Mouse (Mus musculus) G1E (cell line): ENCODE data around the gene Ap3d1. TPM values are rescaled to one million over a fixed set of nuclear protein-coding genes. Genes with fewer than 3 reads are reported as not detected.
A peak's percentile ranks its signal among the peaks of the same experiment; 100 is the strongest.

Experiments used
- ATAC-seq: 2 replicates; pipeline ENCODE4 v1.8.0; 2016; ENCODE audit warnings: mild to moderate bottlenecking; ENCODE audit not compliant: insufficient number of reproducible peaks, poor library complexity, low FRiP score, severe bottlenecking; ENCODE audit errors: extremely low read depth
- DNase-seq: peaks from one replicate; pipeline ENCODE4 v3.0.0; 2012; ENCODE audit warnings: low spot score
- H3K27me3 ChIP-seq: 2 replicates; pipeline ENCODE4 v1.6.1; 2012; ENCODE audit warnings: mild to moderate bottlenecking, low read length, inconsistent platforms; ENCODE audit not compliant: insufficient read depth
- H3K36me3 ChIP-seq: replicated peaks from 2 replicates; pipeline ENCODE3; 2012; ENCODE audit warnings: mild to moderate bottlenecking, inconsistent platforms
- H3K4me1 ChIP-seq: 2 replicates; pipeline ENCODE4 v1.6.1; 2012; ENCODE audit warnings: low read depth, low read length, inconsistent platforms, mixed read lengths; ENCODE audit not compliant: insufficient read depth
- H3K4me3 ChIP-seq: 2 replicates; pipeline ENCODE4 v1.5.1; 2012; ENCODE audit warnings: low read depth, mild to moderate bottlenecking, inconsistent platforms, low read length, moderate library complexity, mixed read lengths
- H3K9me3 ChIP-seq: replicated peaks from 2 replicates; pipeline ENCODE4 v1.6.1; 2012; ENCODE audit warnings: inconsistent platforms
- CTCF ChIP-seq: IDR thresholded peaks from 2 replicates; pipeline ENCODE4 v1.5.1; 2012; ENCODE audit warnings: low read depth, low read length, inconsistent platforms, mixed read lengths
- GATA1 ChIP-seq: IDR thresholded peaks from 2 replicates; pipeline ENCODE4 v1.6.1; 2012; ENCODE audit warnings: borderline replicate concordance, low read length, inconsistent platforms, mixed read lengths
- GATA2 ChIP-seq: IDR thresholded peaks from 2 replicates; pipeline ENCODE4 v1.6.1; 2012; ENCODE audit warnings: low read depth, low read length, inconsistent platforms, borderline replicate concordance
- POLR2AphosphoS5 ChIP-seq: IDR thresholded peaks from 2 replicates; pipeline ENCODE4 v1.6.1; 2012; ENCODE audit warnings: low read depth, low read length, inconsistent platforms; ENCODE audit not compliant: insufficient replicate concordance
- TAL1 ChIP-seq: conservative IDR thresholded peaks from 2 replicates; pipeline ENCODE4 v1.6.1; 2012; ENCODE audit warnings: low read depth, low read length, inconsistent platforms, mixed read lengths
- polyA plus RNA-seq: library from polyadenylated mRNA; stranded (reverse); fragments of >175 nt; gene quantifications from 2 replicates; pipeline ENCODE4 v1.2.3, GENCODE M21; 2012
- total RNA-seq, 2 experiments: library from RNA; stranded (forward) in 1 of 2; stranded (reverse) in 1 of 2; fragments of 200-1000 nt in 1 of 2; fragments of >200 nt in 1 of 2; fragmentation: Nextera tagmentation in 1 of 2; gene quantifications; 2 replicates each; pipeline ENCODE4 v1.2.3; 2014 to 2017

Gene Ap3d1
- total and polyA plus RNA-seq, 3 experiments: 39.4 to 133 (median 72.3) TPM

DNA sequence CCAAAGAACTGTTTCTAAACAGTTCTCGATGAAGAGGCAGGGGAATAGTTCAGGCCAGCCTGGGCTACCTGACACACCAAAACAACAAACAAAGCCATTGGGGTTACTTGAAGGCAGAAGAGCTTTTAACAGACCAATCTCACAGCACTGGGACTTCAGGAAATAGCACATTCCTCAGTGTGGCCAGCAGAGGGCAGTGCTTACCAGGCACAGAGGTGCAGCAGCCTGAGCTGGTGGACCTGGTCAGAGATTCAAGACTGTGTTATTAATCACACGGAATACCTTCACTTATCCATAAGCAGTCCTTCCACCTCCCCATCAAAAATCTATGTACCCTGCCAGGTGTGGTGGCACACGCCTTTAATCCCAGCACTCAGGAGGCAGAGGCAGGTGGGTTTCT lies 5.3 kb upstream of the Ap3d1 start:
- H3K27me3 ChIP-seq: peaks cover 8% of the 10 kb centered on the region
- H3K36me3 ChIP-seq: no peaks in the 10 kb centered on the region
- no peak for TF ChIP-seq GATA2
- peak; percentile 93 for TF ChIP-seq CTCF
- TF ChIP-seq POLR2AphosphoS5: no peak
- TF ChIP-seq TAL1: no peak
- TF ChIP-seq GATA1: no peak
- no peaks in the 10 kb centered on the region for H3K9me3 ChIP-seq
- ATAC-seq (no peak), DNase-seq (peak; percentile 41)
- peaks cover 37% of the 10 kb centered on the region for H3K4me1 ChIP-seq
- H3K4me3 ChIP-seq: no peak overlapping the region

DNA sequence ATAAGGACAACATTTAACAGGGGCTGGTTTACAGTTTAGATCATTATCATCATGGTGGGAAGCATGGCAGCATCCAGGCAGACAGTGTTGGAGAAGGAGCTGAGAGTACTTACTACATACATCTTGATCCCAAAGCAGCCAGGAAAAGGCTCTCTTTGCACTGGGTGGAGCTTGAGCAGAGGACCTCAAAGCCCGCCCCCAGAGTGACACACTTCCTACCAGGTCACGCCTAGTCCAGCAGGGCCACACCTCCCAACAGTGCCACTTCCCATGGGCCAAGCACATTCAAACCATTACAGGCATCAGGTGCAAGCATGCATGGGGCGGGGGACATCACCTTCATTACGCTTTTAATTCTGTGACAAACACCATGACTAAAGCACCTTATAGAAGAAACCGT lies 2.2 kb upstream of the Ap3d1 start:
- TF ChIP-seq GATA2: no peak
- TF ChIP-seq CTCF: no peak
- TF ChIP-seq GATA1: no peak
- TF ChIP-seq TAL1: no peak
- TF ChIP-seq POLR2AphosphoS5: no peak
- H3K27me3 ChIP-seq: peaks cover 6% of the 10 kb centered on the region; the same call in 1 of the 2 replicates
- ATAC-seq: no peak
- H3K4me3 ChIP-seq: no peak overlapping the region; the same call in 1 of the 2 replicates
- H3K36me3 ChIP-seq: peaks cover 17% of the 10 kb centered on the region
- no peak for DNase-seq
- no peaks in the 10 kb centered on the region for H3K9me3 ChIP-seq
- peaks cover 36% of the 10 kb centered on the region for H3K4me1 ChIP-seq

DNA sequence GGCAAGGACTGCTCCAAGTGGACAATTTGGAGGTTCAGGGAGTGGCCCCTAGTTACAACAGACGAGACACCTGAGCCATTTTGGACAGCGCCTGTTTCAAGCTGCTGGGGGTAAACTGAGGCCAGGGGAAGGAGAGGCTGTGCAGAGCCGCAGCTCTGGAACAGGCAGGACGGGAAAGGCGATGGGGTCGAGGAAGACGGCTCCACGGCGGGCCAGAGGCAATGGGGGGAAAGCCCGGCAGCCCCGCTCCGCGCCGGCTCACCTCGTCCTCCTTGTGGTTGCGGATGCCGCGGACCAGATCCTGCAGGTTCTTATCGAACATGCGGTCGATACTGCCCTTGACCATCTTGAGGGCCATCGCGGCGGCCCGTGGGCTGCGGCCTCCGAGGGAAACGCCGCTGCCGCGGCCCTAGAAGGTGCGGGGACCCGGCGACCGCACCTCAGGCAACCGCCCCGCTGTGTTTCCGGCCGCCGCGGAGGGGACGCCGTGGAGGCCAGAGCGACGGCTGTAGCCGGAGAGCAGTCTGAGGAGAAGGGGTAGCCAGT lies 357 bp downstream of the Ap3d1 start:
- Histone ChIP-seq H3K4me1 (peaks cover 54% of the 10 kb centered on the region), H3K36me3 (peaks cover 37% of the 10 kb centered on the region), H3K9me3 (no peaks in the 10 kb centered on the region), H3K27me3 (peaks cover 6% of the 10 kb centered on the region; the same call in 1 of the 2 replicates), H3K4me3 (peak overlapping the region; percentile 87)
- no peak for TF ChIP-seq GATA1
- DNase-seq (no peak), ATAC-seq (no peak)

DNA sequence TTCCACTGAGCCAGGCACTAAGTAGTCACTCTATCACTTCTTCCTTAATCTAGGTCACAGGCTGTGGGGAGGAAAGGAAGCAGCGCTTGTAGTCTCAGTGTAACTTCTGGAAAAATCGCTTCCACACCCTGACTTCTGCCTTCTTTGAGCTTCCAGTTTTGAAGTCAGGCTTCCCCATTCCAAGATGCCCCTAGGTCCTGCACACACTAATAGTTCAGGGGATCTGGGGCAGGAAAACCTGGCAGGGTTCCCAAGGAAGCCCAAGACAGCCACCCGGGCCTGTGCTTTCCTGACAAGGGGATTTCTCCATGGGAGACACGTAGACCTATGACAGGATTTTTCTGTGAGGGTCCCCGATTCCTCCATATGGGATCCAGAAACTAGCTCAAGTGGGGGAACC lies 918 bp downstream of the Ap3d1 start:
- H3K9me3 ChIP-seq: no peaks in the 10 kb centered on the region
- TF ChIP-seq CTCF (no peak), GATA1 (no peak), GATA2 (no peak), TAL1 (no peak), POLR2AphosphoS5 (no peak)
- H3K4me1 ChIP-seq: peaks cover 58% of the 10 kb centered on the region
- DNase-seq (no peak), ATAC-seq (no peak)
- peak overlapping the region; percentile 87 for H3K4me3 ChIP-seq
- peaks cover under 1% of the 10 kb centered on the region; the same call in 1 of the 2 replicates for H3K27me3 ChIP-seq
- H3K36me3 ChIP-seq: peaks cover 42% of the 10 kb centered on the region

GRCm38 (mm10) chr10:80738657-80739056 lies 3.4 kb downstream of the Ap3d1 start:
- TF ChIP-seq CTCF (no peak), GATA2 (no peak), TAL1 (no peak), POLR2AphosphoS5 (no peak), GATA1 (no peak)
- no peaks in the 10 kb centered on the region for H3K9me3 ChIP-seq
- H3K4me1 ChIP-seq: peaks cover 54% of the 10 kb centered on the region
- H3K4me3 ChIP-seq: no peak overlapping the region
- H3K36me3 ChIP-seq: peaks cover 65% of the 10 kb centered on the region
- H3K27me3 ChIP-seq: no peaks in the 10 kb centered on the region
- ATAC-seq (no peak), DNase-seq (no peak)

DNA sequence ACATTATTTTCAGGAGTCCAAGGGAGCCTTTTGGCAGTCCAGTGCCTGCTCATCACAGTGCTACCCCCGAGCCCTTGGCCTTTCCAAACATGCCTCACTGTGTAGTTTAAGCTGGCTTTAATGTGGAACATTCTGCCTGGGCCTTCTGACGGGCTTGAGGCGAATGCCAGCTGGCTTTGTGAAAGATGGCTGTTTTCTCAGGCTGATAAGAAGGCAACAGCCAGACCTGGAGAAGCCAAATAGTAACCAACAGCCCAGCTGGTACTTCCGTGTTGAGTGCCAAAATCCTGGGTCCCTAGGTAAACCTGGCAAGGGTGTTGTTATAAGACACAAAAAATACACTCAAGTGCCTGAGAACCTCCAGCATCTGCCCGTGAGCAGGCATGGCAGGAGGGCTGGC lies 5.3 kb downstream of the Ap3d1 start:
- H3K9me3 ChIP-seq: no peaks in the 10 kb centered on the region
- H3K4me3 ChIP-seq: no peak overlapping the region
- H3K4me1 ChIP-seq: peaks cover 53% of the 10 kb centered on the region
- H3K36me3 ChIP-seq: peaks cover 84% of the 10 kb centered on the region
- no peaks in the 10 kb centered on the region for H3K27me3 ChIP-seq
- ATAC-seq: no peak
- TF ChIP-seq TAL1: no peak
- DNase-seq: no peak

DNA sequence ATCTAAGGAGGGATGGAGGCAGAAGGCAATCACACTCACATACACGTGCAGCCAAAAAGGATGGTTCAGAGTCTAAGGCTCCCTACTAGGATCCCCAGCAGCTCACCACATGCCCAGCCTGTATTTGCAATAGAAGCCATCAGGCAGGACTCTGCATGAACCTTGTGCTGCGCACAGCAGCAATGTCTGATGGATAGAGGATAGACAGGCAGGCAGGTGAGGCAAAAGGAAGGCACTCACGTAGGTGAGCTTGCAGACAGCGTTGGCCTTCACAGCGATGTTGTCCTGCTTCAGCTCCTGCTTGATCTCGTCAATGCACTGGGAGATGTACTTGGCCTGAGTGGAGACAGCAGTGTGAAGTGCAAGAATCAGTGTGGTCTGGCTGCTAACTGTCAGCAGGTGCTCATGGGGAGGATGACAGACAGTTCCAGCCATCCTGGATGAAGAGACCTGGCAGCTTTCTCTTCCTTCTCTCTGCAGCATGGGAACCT lies 9.4 kb downstream of the Ap3d1 start:
- Histone ChIP-seq H3K36me3 (peaks cover 96% of the 10 kb centered on the region), H3K4me1 (peaks cover 37% of the 10 kb centered on the region), H3K4me3 (no peak overlapping the region), H3K27me3 (no peaks in the 10 kb centered on the region), H3K9me3 (no peaks in the 10 kb centered on the region)
- no peak for ATAC-seq
- no peak for TF ChIP-seq POLR2AphosphoS5
- TF ChIP-seq CTCF: no peak
- no peak for TF ChIP-seq TAL1
- no peak for TF ChIP-seq GATA1
- no peak for TF ChIP-seq GATA2
- no peak for DNase-seq
